In genomic region chr14:80010426-80010825, GRCm38 (mm10) we compare ENCODE assay signal across 25 mouse cellular contexts. TPM values are rescaled to one million over a fixed set of nuclear protein-coding genes. Genes with fewer than 3 reads are reported as not detected.
DNase-seq lines count a peak whose midpoint lies in the region; TF ChIP-seq lines count a peak whose summit lies in the region.
"Had no signal": no experiment of that assay in that cellular context is flagged by ENCODE, and none has a peak within 500 bp of the region (broad histone marks: within the 10 kb centered on the region; RNA-seq: fewer than 3 reads in every experiment).

No protein-coding gene starts in this region.

- no peak for TF ChIP-seq RAD21 in CH12.LX (IDR thresholded peaks at IDR 0.05; ENCODE audit: low read depth, low read length)

- TF ChIP-seq POLR2A in kidney, adult 2 months (IDR thresholded peaks at IDR 0.05; ENCODE audit: low read depth, low read length): no peak
- no peak for TF ChIP-seq POLR2A in CH12.LX (IDR thresholded peaks at IDR 0.05; ENCODE audit: low read depth, low read length)

- H3K4me1 ChIP-seq in kidney, adult 2 months (ENCODE audit: control insufficient read depth, insufficient read depth, low read length): peaks cover 5% of the 10 kb centered on the region; the same call in 1 of the 2 replicates
- H3K4me1 ChIP-seq in CH12.LX (ENCODE audit: control insufficient read depth in 1 of 2, insufficient read depth in 2 of 2): peaks cover 3 to 12% of the 10 kb centered on the region in 2 experiments

- in situ Hi-C loops in CH12.LX (cut with MboI; ENCODE audit: low pct_ligation_motif_present, low pct_unique_long_range_greater_than_20kb, low sequenced_read_pairs): no loop called here

- 57% methylated on average over 3 of the region's 3 CpGs for WGBS in kidney, adult 2 months

- H3K9me3 ChIP-seq in CH12.LX (replicated peaks; ENCODE audit: low read length): no peaks in the 10 kb centered on the region

- no peak overlapping the region for H3K4me3 ChIP-seq in kidney, adult 2 months (ENCODE audit: insufficient read depth, low read depth, low read length)
- no peak overlapping the region for H3K4me3 ChIP-seq in CH12.LX (replicated peaks in 1 of 3; ENCODE audit: low read depth in 2 of 3, low read length in 2 of 3, poor library complexity in 1 of 3)

- dilution Hi-C loops in CH12.LX (cut with MboI; ENCODE audit: extremely low pct_ligation_motif_present, extremely low pct_unique_long_range_greater_than_20kb, low sequenced_read_pairs): no loop called here

- TF ChIP-seq CTCF in kidney, adult 2 months (conservative IDR thresholded peaks at IDR 0.05; ENCODE audit: insufficient read depth, insufficient read length, low read depth, low read length): no peak
- no peak for TF ChIP-seq CTCF in CH12.LX (conservative IDR thresholded peaks at IDR 0.05 in 1 of 2, IDR thresholded peaks at IDR 0.05 in 1 of 2; ENCODE audit: low read depth in 2 of 2, low read length in 2 of 2)

- no peaks in the 10 kb centered on the region for H3K79me2 ChIP-seq in CH12.LX (replicated peaks; ENCODE audit: control insufficient read depth, extremely low read depth, insufficient read depth, poor library complexity, severe bottlenecking)

- peak; percentile 55 for DNase-seq in kidney, adult 2 months
- no peak for DNase-seq in kidney, postnatal 25 days
- peak; percentile 53 for DNase-seq in kidney, adult 9 months
- DNase-seq in kidney, postnatal 14 days: no peak
- DNase-seq in CH12.LX (ENCODE audit: extremely low read depth): no peak
- no peak for DNase-seq in urinary bladder, postnatal 10 days (ENCODE audit: low spot score)
- DNase-seq: adrenal gland, adult 2 months; adrenal gland, adult 8-10 months; adrenal gland, postnatal 10 days; adrenal gland, postnatal 14 days; adrenal gland, postnatal 25 days; adrenal gland, postnatal 36 days; B cell, adult 2 months; cerebellum, adult 11 months; cerebellum, adult 11-12 months; cerebellum, adult 18-20 months; cerebellum, adult 2 months had no signal

- TF ChIP-seq EP300 in CH12.LX (IDR thresholded peaks at IDR 0.05; ENCODE audit: low read length): no peak

- H3K27ac ChIP-seq in kidney, adult 2 months (ENCODE audit: insufficient read depth, low read depth, low read length): no peak overlapping the region
- no peak overlapping the region for H3K27ac ChIP-seq in CH12.LX (ENCODE audit: insufficient read depth, low read depth)

- no peak overlapping the region for H3K9ac ChIP-seq in CH12.LX (ENCODE audit: insufficient read depth, low read depth)

- no peaks in the 10 kb centered on the region for H3K36me3 ChIP-seq in kidney, adult 2 months (ENCODE audit: control insufficient read depth, insufficient read depth, low read length)
- H3K36me3 ChIP-seq in CH12.LX (replicated peaks in 1 of 2; ENCODE audit: control insufficient read depth in 1 of 2, insufficient read depth in 1 of 2, low read length in 1 of 2): peaks cover 10 to 61% of the 10 kb centered on the region in 2 experiments
- H3K36me3 ChIP-seq: G1E had no signal

- H3K27me3 ChIP-seq in kidney, adult 2 months (replicated peaks; ENCODE audit: control insufficient read depth, insufficient read depth, low read length): no peaks in the 10 kb centered on the region
- no peaks in the 10 kb centered on the region for H3K27me3 ChIP-seq in CH12.LX (replicated peaks)

- H3K4me2 ChIP-seq in CH12.LX (ENCODE audit: insufficient read depth, low read depth, poor library complexity, severe bottlenecking): peak overlapping the region; percentile 44; the same call in 1 of the 2 replicates

TF ChIP-seq in CH12.LX, 34 proteins besides CTCF, POLR2A, EP300 and RAD21:
- no peak for TF ChIP-seq MEF2A (IDR thresholded peaks at IDR 0.05; ENCODE audit: borderline replicate concordance, low read depth, low read length)
- no peak for TF ChIP-seq KAT2A (IDR thresholded peaks at IDR 0.05; ENCODE audit: insufficient replicate concordance, low read length)
- no peak for TF ChIP-seq BHLHE40 (IDR thresholded peaks at IDR 0.05; ENCODE audit: low read depth, low read length)
- TF ChIP-seq SMC3 (IDR thresholded peaks at IDR 0.05; ENCODE audit: low read depth, low read length): no peak
- no peak for TF ChIP-seq E2F4 (IDR thresholded peaks at IDR 0.05; ENCODE audit: insufficient replicate concordance, low read depth, low read length)
- no peak for TF ChIP-seq ZC3H11A (IDR thresholded peaks at IDR 0.05; ENCODE audit: low read depth, low read length)
- TF ChIP-seq MAZ (IDR thresholded peaks at IDR 0.05; ENCODE audit: low read depth, low read length): no peak
- no peak for TF ChIP-seq IRF4 (IDR thresholded peaks at IDR 0.05; ENCODE audit: low read depth, low read length)
- no peak for TF ChIP-seq MAFK (IDR thresholded peaks at IDR 0.05; ENCODE audit: insufficient replicate concordance, low read length)
- TF ChIP-seq JUN (IDR thresholded peaks at IDR 0.05; ENCODE audit: insufficient read depth, low read depth, low read length): no peak
- no peak for TF ChIP-seq TBP (conservative IDR thresholded peaks at IDR 0.05; ENCODE audit: low read depth, low read length)

RNA-seq across cellular contexts. Expression of gene Olfm4, which starts 26.5 kb away (rescaled TPM):
- 2.9 and 3.3 TPM in 2 replicates for polyA plus RNA-seq in kidney, adult 2 months (2012; rRNA removed)
- 6.5 and 6.8 TPM in 2 replicates for total RNA-seq in CH12.LX (2012; rRNA removed)
- 12.8 and 13.8 TPM in 2 replicates for total RNA-seq in CH12.LX (2014; rRNA removed)
- polyA plus RNA-seq in CH12.LX (2012; ENCODE audit: insufficient read length, low read depth): 24.9 and 29.8 TPM in 2 replicates
- total RNA-seq: adrenal gland, adult 18-20 months; adrenal gland, adult 2 months; adrenal gland, adult 8-10 months; adrenal gland, postnatal 25 days; adrenal gland, postnatal 36 days; ES-E14; MEL had no signal
- polyA plus RNA-seq: activated CD4-positive, CD25-positive, alpha-beta regulatory T cell, adult 4 months; adrenal gland, adult 2 months; C2C12; CD4-positive, CD25-positive, alpha-beta regulatory T cell, adult 4 months; G1E; Patski had no signal

Comparison
In these comparisons a context has a peak if more than half of its experiments do, and no peak if none do; other contexts are left out.
1. DNase-seq: peak in kidney, adult 2 months (single experiment) and kidney, adult 9 months (single experiment); none in kidney, postnatal 25 days (0 of 2), kidney, postnatal 14 days (single experiment), CH12.LX (single experiment) and urinary bladder, postnatal 10 days (single experiment).